Mouse (Mus musculus): Measurements from ENCODE around the gene Snx29.
"Not testable (repeated sequence)": the region's sequence is repeated elsewhere in the genome, so short reads cannot be mapped to it uniquely, and the experiment has no call there.

The Snx29 gene

DNA sequence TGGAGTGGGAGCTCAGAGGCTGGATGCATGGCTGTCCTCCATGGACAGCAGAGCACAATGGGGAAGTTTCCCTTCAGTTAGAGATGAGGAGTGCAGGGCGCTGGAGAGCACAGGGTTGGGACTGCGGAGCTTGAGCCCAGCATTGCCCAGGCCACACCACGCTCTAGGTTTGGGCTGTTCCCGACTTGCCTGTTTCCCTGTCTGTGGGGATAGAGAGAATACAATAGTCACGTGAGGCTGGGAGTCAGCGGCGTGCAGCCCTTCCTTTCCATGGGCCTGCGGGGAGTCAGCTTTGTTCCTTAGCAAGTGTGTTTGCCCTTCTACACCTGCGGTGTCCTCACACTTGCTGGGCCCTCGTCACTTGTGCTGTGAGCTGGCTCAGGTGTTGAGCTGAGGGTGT is 37.2 kb downstream of the Snx29 start:
- DNase-seq (ENCODE audit: low read depth, low spot score), result no peak

DNA sequence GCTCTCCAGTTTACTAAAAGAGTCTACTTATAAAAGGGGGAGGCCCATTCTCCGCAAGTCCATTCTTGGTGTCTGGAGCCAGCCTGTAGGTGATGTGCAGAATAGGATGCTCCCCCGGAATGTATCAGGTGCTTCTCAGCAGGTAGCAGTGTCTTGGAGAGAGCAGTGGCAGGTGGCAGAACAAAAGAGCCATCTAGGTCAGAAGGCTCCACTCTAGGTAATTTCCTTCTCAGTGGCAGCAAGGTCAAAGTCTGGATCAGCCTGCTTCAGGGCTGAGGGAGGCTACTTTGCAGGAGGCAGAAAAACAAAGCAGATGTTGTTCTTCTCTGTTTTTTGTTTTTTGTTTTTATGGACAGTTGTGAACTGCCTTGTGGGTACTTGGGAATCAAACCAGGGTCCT is 37.9 kb downstream of the Snx29 start:
- DNase-seq (ENCODE audit: low read depth, low spot score), result not testable (repeated sequence)

- DNase-seq (ENCODE audit: low read depth, low spot score), result no peak
Measured at GRCm38 (mm10) chr16:11365626-11366025, 42.9 kb downstream of the Snx29 start.

DNA sequence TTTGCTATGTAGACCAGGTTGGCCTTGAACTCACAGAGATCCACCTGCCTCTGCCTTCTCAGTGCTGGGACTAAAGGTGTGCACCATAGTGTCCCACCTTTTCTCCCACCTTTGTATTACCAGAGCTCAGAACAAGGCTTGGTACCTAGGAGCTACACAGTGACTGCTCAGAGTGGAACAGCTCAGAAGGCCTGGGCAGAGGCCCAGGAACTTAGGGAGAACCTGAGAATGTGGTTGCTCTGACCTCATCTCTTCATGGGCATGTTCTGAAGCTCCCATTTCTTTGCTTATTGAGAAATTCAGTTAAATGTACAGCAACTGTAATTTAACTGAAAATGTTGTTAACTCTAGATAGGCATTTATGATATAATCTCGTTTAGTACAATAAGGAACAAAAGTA is 44.1 kb downstream of the Snx29 start:
- no peak for DNase-seq (ENCODE audit: low read depth, low spot score)

DNA sequence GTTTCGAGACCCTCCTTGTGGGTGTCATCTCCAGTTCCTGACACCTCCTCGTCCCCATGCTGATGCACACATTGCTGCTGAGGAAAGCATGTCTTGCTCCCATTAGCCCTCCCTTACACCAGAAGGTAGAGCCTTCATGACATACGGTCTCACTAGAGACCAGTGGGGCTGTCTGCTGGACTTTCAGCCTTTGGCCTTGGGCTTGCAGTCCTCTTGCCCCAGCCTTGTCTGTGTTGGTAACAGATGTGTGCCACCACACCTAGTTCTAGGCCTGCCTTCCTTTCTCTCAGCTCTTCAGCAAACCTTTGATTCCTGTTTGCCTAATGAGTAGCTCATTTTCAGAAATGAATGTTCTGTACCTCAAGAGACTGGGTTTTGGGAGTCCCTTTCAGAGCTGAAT is 45.7 kb downstream of the Snx29 start:
- no peak for DNase-seq (ENCODE audit: low read depth, low spot score)

GRCm38 (mm10) chr16:11369162-11369561 is 46.5 kb downstream of the Snx29 start:
- no peak for DNase-seq (ENCODE audit: low read depth, low spot score)

DNA sequence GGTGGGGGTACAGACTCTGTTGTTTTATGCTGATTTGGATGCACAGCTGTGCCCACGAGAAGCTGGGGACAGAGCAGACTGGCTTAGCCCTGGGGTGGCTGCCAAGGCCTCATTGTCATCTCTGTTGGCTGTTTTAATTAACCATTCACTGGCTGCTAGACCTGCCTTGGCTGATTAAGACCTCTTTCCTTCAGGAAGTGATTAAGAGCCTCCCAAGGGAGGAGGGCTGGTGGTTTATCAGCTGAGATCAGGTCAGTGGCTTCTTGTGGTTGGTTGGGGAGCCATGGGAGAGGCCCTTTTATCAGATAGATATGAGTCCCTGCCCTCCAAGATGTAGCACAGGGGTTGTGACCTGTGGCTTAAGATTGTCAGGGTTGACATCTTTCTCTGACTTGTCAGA is 46.9 kb downstream of the Snx29 start:
- peak; percentile 8 for DNase-seq (ENCODE audit: low read depth, low spot score)

DNA sequence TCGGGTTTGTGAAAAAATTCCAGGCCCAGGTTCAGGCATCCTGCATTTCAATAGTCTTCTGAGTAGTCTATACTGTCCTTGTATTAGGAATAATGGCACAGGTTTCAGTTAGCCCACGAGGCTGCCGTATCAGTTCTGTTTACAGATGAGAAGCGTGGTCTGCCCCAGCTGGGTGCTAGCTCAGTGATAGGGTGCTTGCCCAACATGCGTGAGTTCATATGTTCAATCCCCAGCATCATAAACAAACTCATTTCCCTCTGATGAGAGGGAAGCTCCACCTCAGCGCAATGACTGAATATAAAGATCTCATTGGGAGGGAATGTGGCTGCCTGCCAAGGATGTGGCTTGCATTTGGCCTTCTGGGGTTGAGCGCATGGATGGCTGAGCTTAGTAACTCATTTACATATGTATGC is 47.4 kb downstream of the Snx29 start:
- DNase-seq (ENCODE audit: low read depth, low spot score), result no peak

DNA sequence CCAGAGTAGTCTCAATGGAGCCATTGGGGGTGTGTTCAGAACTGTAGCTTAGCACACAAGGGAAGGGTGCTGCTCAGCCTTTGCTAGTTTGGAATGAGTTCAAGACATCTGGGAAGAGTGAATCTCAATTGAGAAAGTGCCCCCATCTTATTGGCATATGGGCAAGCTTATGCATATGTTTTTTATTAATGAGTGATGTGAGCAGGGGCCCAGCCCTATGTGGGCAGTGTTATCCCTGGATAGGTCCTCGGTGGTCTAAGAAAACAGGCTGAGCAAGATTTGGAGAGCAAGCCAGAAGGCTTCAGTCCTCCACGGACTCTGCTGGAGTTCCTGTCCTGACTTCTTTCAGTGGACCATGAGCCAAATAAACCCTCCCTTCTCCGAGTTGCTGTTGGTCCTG is 56.6 kb downstream of the Snx29 start:
- DNase-seq (ENCODE audit: low read depth, low spot score), result no peak

DNA sequence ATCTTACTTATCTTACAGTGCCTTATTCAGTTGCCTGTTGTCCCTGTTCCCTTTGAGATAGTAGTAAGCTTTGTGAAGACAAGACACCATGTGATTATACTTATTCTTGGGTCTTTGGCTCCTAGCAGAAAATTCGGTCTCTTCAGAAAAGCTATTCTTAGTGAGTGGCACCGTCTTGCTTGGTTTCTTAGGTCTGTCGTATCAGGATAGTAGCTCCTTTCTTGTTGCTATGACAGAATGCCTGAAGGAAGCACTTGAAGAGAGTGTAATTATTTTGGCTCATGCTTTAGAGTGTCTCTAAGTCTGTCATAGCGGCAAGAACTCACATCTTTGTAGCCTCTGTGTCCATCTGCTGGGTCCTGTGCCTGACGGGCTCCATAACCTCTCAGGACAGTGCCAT is 57.3 kb downstream of the Snx29 start:
- no peak for DNase-seq (ENCODE audit: low read depth, low spot score)

GRCm38 (mm10) chr16:11380871-11381270 is 58.2 kb downstream of the Snx29 start:
- DNase-seq (ENCODE audit: low read depth, low spot score), result peak; percentile 4

GRCm38 (mm10) chr16:11384361-11384760 is 61.7 kb downstream of the Snx29 start:
- no peak for DNase-seq (ENCODE audit: low read depth, low spot score)

DNA sequence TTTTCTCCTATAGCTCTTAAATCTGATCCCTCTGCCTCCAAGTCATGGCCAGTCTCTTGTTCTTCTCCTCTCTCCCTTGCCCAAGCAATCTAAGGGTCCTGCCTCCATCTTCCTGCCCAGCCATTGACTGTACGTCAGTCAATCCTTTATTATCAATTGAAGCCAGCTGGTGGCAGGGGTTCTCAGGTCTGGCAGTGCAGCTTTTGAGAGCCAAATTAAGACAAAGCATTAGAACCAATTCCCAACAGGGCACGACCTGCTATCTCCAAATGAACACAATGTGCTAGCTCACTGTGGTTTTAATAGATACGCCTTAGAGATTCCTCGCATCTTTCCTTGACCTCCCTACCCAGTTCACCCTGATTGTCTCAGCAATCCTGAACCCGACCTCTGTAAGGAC is 62.4 kb downstream of the Snx29 start:
- DNase-seq (ENCODE audit: low read depth, low spot score), result no peak

- DNase-seq (ENCODE audit: low read depth, low spot score), result no peak
Measured at GRCm38 (mm10) chr16:11385798-11386197, 63.1 kb downstream of the Snx29 start.

- no peak for DNase-seq (ENCODE audit: low read depth, low spot score)
Measured at GRCm38 (mm10) chr16:11386221-11386620, 63.5 kb downstream of the Snx29 start.

DNA sequence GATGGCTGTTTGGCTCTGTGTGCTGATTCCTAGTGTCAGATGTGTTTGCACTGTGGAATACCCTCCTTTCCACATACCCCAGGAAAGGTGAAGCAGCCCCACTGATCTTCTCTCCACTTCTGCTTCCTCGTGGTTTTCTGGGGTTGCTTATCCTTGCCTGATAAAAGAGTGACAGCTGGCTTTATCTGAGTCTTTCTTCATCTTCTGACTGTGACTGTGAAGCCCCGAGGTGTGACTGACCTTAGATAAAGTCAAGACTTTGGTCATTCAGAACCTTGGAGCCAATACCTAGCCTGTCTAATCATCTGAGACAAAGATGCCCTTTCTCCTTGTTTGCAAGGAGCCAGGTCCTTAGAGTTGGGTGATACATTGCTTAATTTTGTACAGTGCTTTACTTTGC is 65.4 kb downstream of the Snx29 start:
- DNase-seq (ENCODE audit: low read depth, low spot score), result no peak

DNA sequence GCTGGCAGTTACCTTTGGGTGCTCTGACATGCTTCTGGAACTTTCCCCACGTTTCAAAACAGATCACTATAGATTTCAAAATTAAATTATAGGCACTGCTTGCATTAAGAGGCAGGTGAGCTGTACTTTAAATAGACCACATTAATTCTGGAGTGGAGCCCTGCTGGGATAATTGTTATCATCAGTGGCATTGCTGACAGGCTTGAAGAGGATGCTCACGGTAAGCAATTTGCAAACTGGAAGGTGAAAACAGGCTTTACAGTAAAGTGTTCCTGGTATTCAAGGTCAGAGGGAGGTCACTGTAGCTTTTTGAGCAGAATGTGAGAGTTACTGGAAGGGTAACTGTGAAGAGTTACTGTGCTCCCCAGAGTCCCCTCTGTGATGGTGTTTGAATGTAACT is 66.6 kb downstream of the Snx29 start:
- no peak for DNase-seq (ENCODE audit: low read depth, low spot score)

DNA sequence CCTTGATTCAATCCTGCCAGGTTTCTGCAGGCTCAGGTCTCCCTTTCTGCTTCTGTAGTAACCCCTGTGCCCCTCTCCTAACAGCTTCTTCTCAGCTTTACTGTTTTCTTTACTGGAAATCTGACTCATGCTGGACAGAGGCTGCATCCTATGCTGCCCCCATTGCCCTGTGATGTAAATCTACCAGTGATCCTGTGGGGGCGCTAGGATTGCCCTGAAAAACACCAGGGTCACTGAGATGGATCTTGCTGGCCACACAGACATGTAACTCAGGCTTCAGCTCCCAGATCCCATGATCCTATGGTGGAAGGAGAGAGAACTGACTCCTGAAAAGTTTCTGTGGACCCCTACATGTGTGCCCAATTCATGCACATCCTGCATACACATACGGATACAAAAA is 73.9 kb downstream of the Snx29 start:
- no peak for DNase-seq (ENCODE audit: low read depth, low spot score)

DNA sequence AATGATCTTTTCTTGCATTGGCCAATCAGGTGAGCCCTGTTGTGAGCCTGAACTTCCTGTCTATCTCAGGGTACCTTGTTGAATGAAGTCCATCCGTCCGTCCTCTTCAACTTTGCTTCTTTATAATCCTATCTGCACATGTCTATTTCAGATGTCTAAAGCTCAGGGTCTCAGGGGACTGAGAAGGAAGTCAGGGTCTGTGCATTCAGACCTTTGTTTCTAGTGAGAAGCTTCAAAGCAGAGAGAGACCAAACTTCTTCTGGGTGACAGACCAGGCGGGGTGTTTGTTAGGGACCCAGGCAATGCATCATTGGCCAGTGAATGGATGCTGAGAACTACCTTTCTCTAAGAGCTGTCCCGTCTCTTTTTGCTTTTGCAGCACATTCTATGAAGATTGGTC is 76.7 kb downstream of the Snx29 start:
- DNase-seq (ENCODE audit: low read depth, low spot score), result no peak

DNA sequence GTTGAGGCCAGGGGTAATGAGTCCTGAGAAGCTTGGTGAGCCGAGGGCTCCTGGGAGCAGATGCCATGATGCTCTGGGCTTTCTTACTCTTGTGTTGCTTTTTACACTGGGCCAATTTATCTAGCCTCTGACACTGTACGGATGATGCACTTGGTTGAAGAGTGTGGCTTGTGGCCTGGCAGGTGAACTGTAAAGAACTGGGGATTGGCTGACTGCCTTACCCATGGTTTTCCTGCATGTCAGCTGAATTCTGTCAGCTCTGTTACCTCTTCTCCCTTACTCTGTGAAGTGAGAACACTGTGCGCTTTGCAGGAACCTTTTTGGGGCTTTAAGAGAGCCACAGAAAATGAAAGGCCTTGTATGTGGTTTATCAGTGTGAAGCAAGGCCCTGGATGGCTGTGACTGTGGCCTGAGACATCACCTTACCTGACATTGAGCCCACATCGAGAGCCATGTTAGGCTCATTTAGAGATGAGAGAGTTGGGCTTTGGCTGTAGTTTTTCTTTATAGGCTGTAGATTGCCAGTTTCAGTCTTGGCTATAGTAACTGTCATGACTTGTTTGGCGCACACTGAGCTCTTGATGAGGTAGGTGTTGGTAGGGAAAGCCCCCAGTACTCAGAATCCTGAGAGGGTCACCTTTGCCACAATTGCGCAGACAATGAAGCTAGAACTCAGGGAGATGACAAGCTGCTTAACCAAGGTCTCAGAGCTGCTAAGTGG is 77.3 kb downstream of the Snx29 start:
- DNase-seq (ENCODE audit: low read depth, low spot score), result no peak

GRCm38 (mm10) chr16:11400936-11401335 is 78.2 kb downstream of the Snx29 start:
- DNase-seq (ENCODE audit: low read depth, low spot score), result no peak

DNA sequence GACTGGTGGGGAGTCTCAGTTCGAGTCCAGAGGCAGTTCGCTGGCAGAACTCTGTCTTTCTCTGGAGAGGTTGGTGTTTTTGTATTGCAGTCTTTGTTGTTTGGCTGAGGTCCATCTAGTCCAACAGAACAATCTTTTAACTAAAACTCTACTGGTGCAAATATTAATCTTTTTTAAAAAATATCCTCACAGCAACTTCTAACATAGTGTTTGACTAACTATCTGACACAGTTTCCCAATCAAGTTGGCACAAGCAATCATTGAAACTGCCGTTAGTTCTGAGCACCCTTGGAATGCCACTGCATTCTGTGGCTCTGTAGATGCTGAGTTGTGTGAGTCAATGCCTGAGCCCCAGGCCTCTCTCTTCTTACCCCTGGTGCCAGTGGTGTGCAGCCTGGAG is 82.5 kb downstream of the Snx29 start:
- no peak for DNase-seq (ENCODE audit: low read depth, low spot score)

GRCm38 (mm10) chr16:11406201-11406600 is 83.5 kb downstream of the Snx29 start:
- DNase-seq (ENCODE audit: low read depth, low spot score), result no peak

- no peak for DNase-seq (ENCODE audit: low read depth, low spot score)
Measured at GRCm38 (mm10) chr16:11406622-11407021, 83.9 kb downstream of the Snx29 start.
